Mouse (Mus musculus) kidney, adult 2 months (tissue): ENCODE results near the gene Rrp8. TPM values are rescaled to one million over a fixed set of nuclear protein-coding genes. Genes with fewer than 3 reads are reported as not detected.
A peak's percentile ranks its signal among the peaks of the same experiment; 100 is the strongest.

Source experiments
- DNase-seq: peaks from one replicate; pipeline ENCODE4 v3.0.0; 2021
- H3K27ac ChIP-seq: fragments of 200-500 bp; 2 replicates; pipeline ENCODE4 v1.5.1; 2012; ENCODE audit warnings: low read depth, low read length, control low read depth, inconsistent platforms; ENCODE audit not compliant: insufficient read depth
- H3K27me3 ChIP-seq: fragments of 200-500 bp; replicated peaks from 2 replicates; pipeline ENCODE4 v1.6.1; 2012; ENCODE audit warnings: mild to moderate bottlenecking, moderate library complexity, low read length, inconsistent platforms; ENCODE audit not compliant: control insufficient read depth, insufficient read depth
- H3K36me3 ChIP-seq: fragments of 200-500 bp; 2 replicates; pipeline ENCODE4 v1.6.1; 2012; ENCODE audit warnings: mild to moderate bottlenecking, moderate library complexity, low read length, inconsistent platforms; ENCODE audit not compliant: control insufficient read depth, insufficient read depth
- H3K4me1 ChIP-seq: fragments of 200-500 bp; 2 replicates; pipeline ENCODE4 v1.6.1; 2011; ENCODE audit warnings: low read length; ENCODE audit not compliant: control insufficient read depth, insufficient read depth
- H3K4me3 ChIP-seq: fragments of 200-500 bp; 2 replicates; pipeline ENCODE4 v1.5.1; 2011; ENCODE audit warnings: mild to moderate bottlenecking, low read depth, low read length, control low read depth; ENCODE audit not compliant: insufficient read depth
- CTCF ChIP-seq: fragments of 200-500 bp; conservative IDR thresholded peaks from 2 replicates; pipeline ENCODE4 v1.5.1; 2011; ENCODE audit warnings: low read depth, mild to moderate bottlenecking, control low read depth, low read length, moderate library complexity, mixed read lengths; ENCODE audit not compliant: insufficient read depth, insufficient read length
- POLR2A ChIP-seq: fragments of 200-500 bp; IDR thresholded peaks from one replicate; pipeline ENCODE4 v1.6.1; 2011; ENCODE audit warnings: low read depth, low read length, control low read depth
- WGBS: fragments of 180-500 bp; shearing (Covaris S2); methylation state at CpG from one replicate; pipeline ENCODE4 v1.1.7; 2018; 5-methylcytosine and 5-hydroxymethylcytosine counted together
- polyA plus RNA-seq: library from polyadenylated mRNA; depleted of rRNA; stranded (reverse); fragments of >200 nt; gene quantifications from 2 replicates; pipeline ENCODE4 v1.2.3, GENCODE M21; 2012

Gene Rrp8
- polyA plus RNA-seq, 1 experiment, result 7.5 TPM

- 82% methylated on average over 2 of the region's 2 CpGs for WGBS
- no peak for DNase-seq
- no peaks in the 10 kb centered on the region for H3K4me1 ChIP-seq
- no peaks in the 10 kb centered on the region for H3K27me3 ChIP-seq
- no peaks in the 10 kb centered on the region for H3K36me3 ChIP-seq
- TF ChIP-seq POLR2A, result no peak
- no peak for TF ChIP-seq CTCF
- no peak overlapping the region for H3K4me3 ChIP-seq
- H3K27ac ChIP-seq, result no peak overlapping the region
Measured at GRCm38 (mm10) chr7:105776026-105776425, 38.8 kb upstream of the Rrp8 start.

- H3K27me3 ChIP-seq, result no peaks in the 10 kb centered on the region
- H3K36me3 ChIP-seq, result no peaks in the 10 kb centered on the region
- 28% methylated on average over 8 of the region's 8 CpGs for WGBS
- H3K27ac ChIP-seq, result no peak overlapping the region
- no peaks in the 10 kb centered on the region for H3K4me1 ChIP-seq
- H3K4me3 ChIP-seq, result no peak overlapping the region
- TF ChIP-seq POLR2A (no peak), CTCF (no peak)
- peak; percentile 67 for DNase-seq
Measured at GRCm38 (mm10) chr7:105774661-105775060, 37.5 kb upstream of the Rrp8 start.

GRCm38 (mm10) chr7:105773041-105773440, 35.9 kb upstream of the Rrp8 start:
- Histone ChIP-seq H3K4me1 (no peaks in the 10 kb centered on the region), H3K36me3 (no peaks in the 10 kb centered on the region), H3K27ac (no peak overlapping the region), H3K4me3 (no peak overlapping the region), H3K27me3 (no peaks in the 10 kb centered on the region)
- TF ChIP-seq POLR2A, result no peak
- no peak for TF ChIP-seq CTCF
- DNase-seq, result no peak
- WGBS, result 70% methylated on average over 5 of the region's 5 CpGs

GRCm38 (mm10) chr7:105772331-105772730, 35.1 kb upstream of the Rrp8 start:
- WGBS, result 94% methylated on average over 15 of the region's 15 CpGs
- H3K36me3 ChIP-seq, result no peaks in the 10 kb centered on the region

GRCm38 (mm10) chr7:105769959-105770358, 32.8 kb upstream of the Rrp8 start:
- no peak overlapping the region for H3K27ac ChIP-seq
- TF ChIP-seq POLR2A, result no peak
- TF ChIP-seq CTCF, result no peak
- 69% methylated on average over 3 of the region's 3 CpGs for WGBS
- no peaks in the 10 kb centered on the region for H3K4me1 ChIP-seq
- no peak overlapping the region for H3K4me3 ChIP-seq
- peak; percentile 43 for DNase-seq
- no peaks in the 10 kb centered on the region for H3K27me3 ChIP-seq
- H3K36me3 ChIP-seq, result no peaks in the 10 kb centered on the region

More at GRCm38 (mm10) chr7:105772331-105772730, 35.1 kb upstream of the Rrp8 start:
- Histone ChIP-seq H3K4me1 (no peaks in the 10 kb centered on the region), H3K4me3 (no peak overlapping the region), H3K27me3 (no peaks in the 10 kb centered on the region), H3K27ac (no peak overlapping the region)
- no peak for TF ChIP-seq POLR2A
- TF ChIP-seq CTCF, result no peak
- DNase-seq, result no peak

GRCm38 (mm10) chr7:105767729-105768165, 30.6 kb upstream of the Rrp8 start:
- no peaks in the 10 kb centered on the region; the same call in 1 of the 2 replicates for H3K36me3 ChIP-seq
- DNase-seq, result peak; percentile 68
- no peaks in the 10 kb centered on the region for H3K4me1 ChIP-seq
- 36% methylated on average over 6 of the region's 6 CpGs for WGBS
- no peaks in the 10 kb centered on the region for H3K27me3 ChIP-seq
- H3K27ac ChIP-seq, result peak overlapping the region; percentile 53
- TF ChIP-seq POLR2A (no peak), CTCF (no peak)
- H3K4me3 ChIP-seq, result no peak overlapping the region

- Histone ChIP-seq H3K4me3 (no peak overlapping the region), H3K27ac (no peak overlapping the region)
Measured at GRCm38 (mm10) chr7:105764331-105764730, 27.1 kb upstream of the Rrp8 start.

More at GRCm38 (mm10) chr7:105764331-105764730, 27.1 kb upstream of the Rrp8 start:
- 94% methylated on average over 11 of the region's 11 CpGs for WGBS
- Histone ChIP-seq H3K27me3 (no peaks in the 10 kb centered on the region), H3K4me1 (no peaks in the 10 kb centered on the region), H3K36me3 (no peaks in the 10 kb centered on the region; the same call in 1 of the 2 replicates)
- no peak for DNase-seq
- TF ChIP-seq POLR2A, result no peak
- no peak for TF ChIP-seq CTCF
